In genomic region chr4:134058166-134058715, GRCm38 (mm10) we compare ENCODE assay signal across 12 mouse cellular contexts. TPM values are rescaled to one million over a fixed set of nuclear protein-coding genes. Genes with fewer than 3 reads are reported as not detected.
DNase-seq lines count a peak whose midpoint lies in the region; ATAC-seq and TF ChIP-seq lines count a peak whose summit lies in the region.
"Had no signal": no experiment of that assay in that cellular context is flagged by ENCODE, and none has a peak within 500 bp of the region (broad histone marks: within the 10 kb centered on the region; RNA-seq: fewer than 3 reads in every experiment).

No protein-coding gene starts in this region.

- H3K27me3 ChIP-seq in heart, embryonic 15.5 days = peaks cover 29% of the 10 kb centered on the region
- no peaks in the 10 kb centered on the region for H3K27me3 ChIP-seq in embryonic facial prominence, embryonic 14.5 days (replicated peaks; ENCODE audit: control insufficient read depth, insufficient read depth, low read length)
- no peaks in the 10 kb centered on the region for H3K27me3 ChIP-seq in liver, postnatal 0 days (ENCODE audit: insufficient read depth, low read length)

- H3K27ac ChIP-seq in heart, embryonic 15.5 days = no peak overlapping the region
- H3K27ac ChIP-seq in embryonic facial prominence, embryonic 14.5 days (replicated peaks; ENCODE audit: low read depth, low read length) = no peak overlapping the region
- H3K27ac ChIP-seq in liver, postnatal 0 days (ENCODE audit: low read depth) = no peak overlapping the region

- H3K36me3 ChIP-seq in heart, embryonic 15.5 days = no peaks in the 10 kb centered on the region
- H3K36me3 ChIP-seq in embryonic facial prominence, embryonic 14.5 days (ENCODE audit: control insufficient read depth, insufficient read depth, low read length) = no peaks in the 10 kb centered on the region
- no peaks in the 10 kb centered on the region for H3K36me3 ChIP-seq in liver, postnatal 0 days (replicated peaks; ENCODE audit: insufficient read depth, low read length)

- no peak for TF ChIP-seq EP300 in liver, postnatal 0 days (IDR thresholded peaks at IDR 0.05; ENCODE audit: low read depth)

- no peak for DNase-seq in heart, postnatal 25 days (ENCODE audit: low spot score)
- DNase-seq in CD4-positive, CD25-positive, alpha-beta regulatory T cell, adult 2 months (ENCODE audit: low read depth, low spot score) = peak; percentile 85
- DNase-seq in embryonic facial prominence, embryonic 14.5 days (ENCODE audit: low spot score) = no peak
- no peak for DNase-seq in liver, postnatal 0 days
- no peak for DNase-seq in right cerebral cortex, postnatal 10 days (ENCODE audit: low spot score in 2 of 2)
- no peak for DNase-seq in cerebellum, adult 11-12 months
- no peak for DNase-seq in retina, embryonic 14.5 days (ENCODE audit: low spot score)
- DNase-seq: left cerebral cortex, postnatal 4 days had no signal

- intact Hi-C loops in heart, postnatal 25 days (cut with DNase I) = no loop called here

- H3K4me1 ChIP-seq in heart, embryonic 15.5 days (replicated peaks) = 0 out of 2 replicates have a peak, but pooled peaks cover 2% of the 10 kb centered on the region
- no peaks in the 10 kb centered on the region for H3K4me1 ChIP-seq in embryonic facial prominence, embryonic 14.5 days (ENCODE audit: control insufficient read depth, insufficient read depth, low read length)
- H3K4me1 ChIP-seq in liver, postnatal 0 days (ENCODE audit: insufficient read depth) = peaks cover 12% of the 10 kb centered on the region

- H3K4me3 ChIP-seq in heart, embryonic 15.5 days = peak overlapping the region; percentile 17; the same call in 1 of the 2 replicates
- H3K4me3 ChIP-seq in embryonic facial prominence, embryonic 14.5 days (ENCODE audit: low read depth, low read length) = 0 out of 2 replicates have a peak overlapping the region, but pooled peaks have one; percentile 2
- no peak overlapping the region for H3K4me3 ChIP-seq in liver, postnatal 0 days (ENCODE audit: low read depth, low read length)

- H3K9ac ChIP-seq in heart, embryonic 15.5 days = no peak overlapping the region
- no peak overlapping the region for H3K9ac ChIP-seq in embryonic facial prominence, embryonic 14.5 days (ENCODE audit: low read depth, low read length)
- no peak overlapping the region for H3K9ac ChIP-seq in liver, postnatal 0 days (replicated peaks)

- 21% methylated on average over 14 of the region's 14 CpGs for WGBS in heart, embryonic 15.5 days
- 26% methylated on average over 14 of the region's 14 CpGs for WGBS in embryonic facial prominence, embryonic 14.5 days
- 21% methylated on average over 14 of the region's 14 CpGs for WGBS in liver, postnatal 0 days (ENCODE audit: insufficient replicate concordance)

- H3K9me3 ChIP-seq in heart, embryonic 15.5 days (replicated peaks) = no peaks in the 10 kb centered on the region
- no peaks in the 10 kb centered on the region for H3K9me3 ChIP-seq in embryonic facial prominence, embryonic 14.5 days (ENCODE audit: control insufficient read depth, low read length)
- no peaks in the 10 kb centered on the region for H3K9me3 ChIP-seq in liver, postnatal 0 days (ENCODE audit: low read length)

- no peak for ATAC-seq in heart, embryonic 15.5 days (replicated peaks; ENCODE audit: insufficient number of reproducible peaks, insufficient read depth, low FRiP score, low read depth)
- no peak for ATAC-seq in embryonic facial prominence, embryonic 14.5 days (ENCODE audit: low read depth)
- ATAC-seq in liver, postnatal 0 days = no peak

- no peak for TF ChIP-seq CTCF in liver, postnatal 0 days (IDR thresholded peaks at IDR 0.05; ENCODE audit: low read depth)

- H3K4me2 ChIP-seq in heart, embryonic 15.5 days = peak overlapping the region; percentile 36
- 0 out of 2 replicates have a peak overlapping the region, but pooled peaks have one; percentile 10 for H3K4me2 ChIP-seq in embryonic facial prominence, embryonic 14.5 days (ENCODE audit: low read depth, low read length)
- H3K4me2 ChIP-seq in liver, postnatal 0 days (ENCODE audit: low read depth, low read length) = peak overlapping the region; percentile 41

RNA-seq across cellular contexts. Expression of gene Crybg2, which starts 2.4 kb away (rescaled TPM):
- polyA plus RNA-seq in heart, embryonic 15.5 days (2015; fragmentation: Nextera tagmentation; extraction: Ambion mirVana) = 0.30 and 0.61 TPM in 2 replicates
- not detected for total RNA-seq in heart, postnatal 25 days (2021)
- polyA plus RNA-seq in embryonic facial prominence, embryonic 14.5 days (2014; fragmentation: Nextera tagmentation; extraction: Ambion mirVana) = 5.6 and 6.5 TPM in 2 replicates
- polyA plus RNA-seq in liver, postnatal 0 days (2015; fragmentation: Nextera tagmentation; extraction: Ambion mirVana) = 0.69 and 1.4 TPM in 2 replicates

RNA-seq across cellular contexts. Expression of gene Zfp683, which starts 4.6 kb away (rescaled TPM):
- polyA plus RNA-seq in heart, embryonic 15.5 days (2015; fragmentation: Nextera tagmentation; extraction: Ambion mirVana) = not detected in 2 replicates
- not detected for total RNA-seq in heart, postnatal 25 days (2021)
- polyA plus RNA-seq in embryonic facial prominence, embryonic 14.5 days (2014; fragmentation: Nextera tagmentation; extraction: Ambion mirVana) = not detected in 2 replicates
- polyA plus RNA-seq in liver, postnatal 0 days (2015; fragmentation: Nextera tagmentation; extraction: Ambion mirVana) = not detected in 2 replicates
- total RNA-seq: hematopoietic stem cell, adult 5-6 weeks; left cerebral cortex, postnatal 4 days had no signal
- polyA plus RNA-seq: neural tube, embryonic 14.5 days had no signal

RNA-seq across cellular contexts. Expression of gene Cd52, which starts 36.6 kb away (rescaled TPM):
- 11.6 and 23.8 TPM in 2 replicates for polyA plus RNA-seq in heart, embryonic 15.5 days (2015; fragmentation: Nextera tagmentation; extraction: Ambion mirVana)
- 1 to 10 TPM; 3.6 to 4.5 TPM for total RNA-seq in heart, postnatal 25 days (2021)
- 15.6 and 19.3 TPM in 2 replicates for polyA plus RNA-seq in embryonic facial prominence, embryonic 14.5 days (2014; fragmentation: Nextera tagmentation; extraction: Ambion mirVana)
- polyA plus RNA-seq in liver, postnatal 0 days (2015; fragmentation: Nextera tagmentation; extraction: Ambion mirVana) = 114 and 125 TPM in 2 replicates

RNA-seq across cellular contexts. Expression of gene Lin28a, which starts 39.6 kb away (rescaled TPM):
- 0.14 and 0.19 TPM in 2 replicates for polyA plus RNA-seq in heart, embryonic 15.5 days (2015; fragmentation: Nextera tagmentation; extraction: Ambion mirVana)
- not detected for total RNA-seq in heart, postnatal 25 days (2021)
- polyA plus RNA-seq in embryonic facial prominence, embryonic 14.5 days (2014; fragmentation: Nextera tagmentation; extraction: Ambion mirVana) = not detected in 2 replicates
- 0.87 and 1.1 TPM in 2 replicates for polyA plus RNA-seq in liver, postnatal 0 days (2015; fragmentation: Nextera tagmentation; extraction: Ambion mirVana)
- total RNA-seq: left cerebral cortex, postnatal 4 days had no signal
- polyA plus RNA-seq: urinary bladder, adult 2 months had no signal

RNA-seq across cellular contexts. Expression of gene Ubxn11, which starts 44.1 kb away (rescaled TPM):
- 1.8 and 3.9 TPM in 2 replicates for polyA plus RNA-seq in heart, embryonic 15.5 days (2015; fragmentation: Nextera tagmentation; extraction: Ambion mirVana)
- 1 to 10 TPM; 1.1 to 1.5 TPM for total RNA-seq in heart, postnatal 25 days (2021)
- 9.7 and 10.2 TPM in 2 replicates for polyA plus RNA-seq in embryonic facial prominence, embryonic 14.5 days (2014; fragmentation: Nextera tagmentation; extraction: Ambion mirVana)
- polyA plus RNA-seq in liver, postnatal 0 days (2015; fragmentation: Nextera tagmentation; extraction: Ambion mirVana) = 0.88 and 0.99 TPM in 2 replicates
